Mouse (Mus musculus): ENCODE measurements at regions not wholly inside any gene's neighbourhood (a gene's known extent, or its start where the extent isn't known, plus 50 kb on each side); places are given as distances from the start of the nearest gene placed in this dataset.
A peak's percentile ranks its signal among the peaks of the same experiment; 100 is the strongest.

DNA sequence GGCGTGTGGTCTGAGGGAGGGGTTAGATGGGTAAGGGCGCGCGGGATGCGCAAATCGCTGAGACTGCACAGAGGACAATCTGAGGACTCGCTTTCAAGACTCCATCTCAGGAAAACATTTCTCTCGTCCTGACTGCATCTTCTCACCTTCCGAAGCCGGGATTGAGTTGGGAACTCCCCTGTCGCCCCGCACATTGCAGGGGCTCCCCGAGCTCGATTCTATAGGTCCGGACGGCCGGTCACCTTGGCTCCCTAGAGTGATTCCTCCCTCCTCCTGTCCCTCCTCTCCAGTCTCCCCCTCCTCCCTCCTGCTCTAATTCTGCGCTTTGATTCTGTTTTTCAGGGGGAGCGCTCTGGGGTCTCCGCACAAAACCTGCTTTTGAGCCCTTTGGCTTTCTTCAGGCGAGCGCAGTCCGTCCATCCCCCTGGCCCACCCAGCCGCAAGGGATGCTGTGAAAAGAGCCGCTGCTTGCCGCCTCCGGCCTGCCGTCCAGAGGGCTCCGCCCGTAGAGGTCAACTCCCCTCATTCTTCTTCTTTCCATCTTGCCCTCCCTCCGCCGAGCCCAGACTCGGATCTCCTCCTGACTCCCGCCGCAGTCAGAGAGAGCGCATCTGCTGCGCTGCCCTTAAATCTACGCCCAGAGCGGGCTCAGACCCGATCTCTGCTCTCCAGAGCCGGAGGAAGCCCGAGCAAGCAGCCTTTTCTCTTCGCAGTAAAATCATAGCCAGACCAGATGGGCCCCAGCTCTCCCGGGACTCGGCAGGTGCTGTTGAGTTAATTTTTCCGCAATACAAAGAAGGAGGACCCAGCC lies 153.8 kb upstream of the Cypt12 start:
- H3K9ac ChIP-seq (replicated peaks; ENCODE audit: low read depth, low read length), result peak overlapping the region; percentile 86
- H3K4me3 ChIP-seq (replicated peaks; ENCODE audit: low read length), result peak overlapping the region; percentile 72
- no peaks in the 10 kb centered on the region for H3K27me3 ChIP-seq (replicated peaks; ENCODE audit: control insufficient read depth, insufficient read depth, low read length)
- peak overlapping the region; percentile 81 for H3K4me2 ChIP-seq (ENCODE audit: low read length)
- H3K9me3 ChIP-seq (ENCODE audit: control insufficient read depth, low read length), result no peaks in the 10 kb centered on the region
- no peaks in the 10 kb centered on the region for H3K36me3 ChIP-seq (ENCODE audit: control insufficient read depth, insufficient read depth)
- peak overlapping the region; percentile 98 for H3K27ac ChIP-seq (ENCODE audit: low read length)
- peaks cover 14% of the 10 kb centered on the region for H3K4me1 ChIP-seq (replicated peaks; ENCODE audit: control insufficient read depth, insufficient read depth, low read length)
- peak; percentile 47 for ATAC-seq
- WGBS, result 3% methylated on average over 46 of the region's 46 CpGs

DNA sequence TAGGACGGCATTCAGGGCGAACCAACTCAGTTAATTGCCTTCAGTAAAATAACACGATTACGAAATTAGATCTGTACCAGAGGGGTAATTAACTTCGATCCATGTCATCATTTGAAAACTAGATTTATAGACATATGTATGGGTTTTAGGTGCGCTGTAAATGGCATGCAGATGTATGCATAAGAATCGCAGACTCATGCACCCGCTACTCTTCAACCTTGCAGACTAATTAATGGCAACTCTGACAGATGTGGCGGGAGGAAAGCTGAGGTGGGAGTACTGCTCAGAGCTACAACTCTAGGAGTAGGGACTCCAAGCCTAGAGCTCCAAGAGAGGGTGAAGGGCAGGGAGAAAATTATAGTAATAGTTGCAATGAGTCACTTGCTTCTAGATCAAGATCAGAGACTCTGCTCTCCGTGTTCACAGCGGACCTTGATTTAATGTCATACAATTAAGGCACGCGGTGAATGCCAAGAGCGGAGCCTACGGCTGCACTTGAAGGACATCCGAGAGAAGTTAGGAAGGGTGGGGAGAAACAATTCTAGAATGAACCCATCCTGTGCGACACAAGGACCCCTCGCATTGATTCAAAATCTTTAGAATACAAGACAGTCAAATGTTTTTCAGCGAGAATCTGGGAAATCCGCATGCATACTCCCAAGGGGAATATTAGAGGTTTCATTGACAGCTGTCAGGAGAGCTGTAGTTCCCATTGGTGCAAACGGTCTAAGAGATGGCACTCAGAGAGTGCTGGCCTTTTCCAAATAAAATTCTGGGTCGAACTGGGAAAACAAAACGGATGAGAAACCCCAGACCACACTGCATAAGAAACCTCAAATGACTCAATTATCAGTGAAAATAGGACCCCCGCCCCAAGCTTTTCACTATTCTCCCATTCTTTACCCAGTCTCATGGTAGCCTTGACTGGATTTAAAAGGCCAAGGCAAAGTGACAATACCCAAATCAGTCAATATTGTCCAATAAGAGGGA lies 152.6 kb upstream of the Cypt12 start:
- no peaks in the 10 kb centered on the region for H3K27me3 ChIP-seq (replicated peaks; ENCODE audit: control insufficient read depth, insufficient read depth, low read length)
- no peaks in the 10 kb centered on the region for H3K9me3 ChIP-seq (ENCODE audit: control insufficient read depth, low read length)
- H3K4me3 ChIP-seq (replicated peaks; ENCODE audit: low read length), result peak overlapping the region; percentile 72
- H3K27ac ChIP-seq (ENCODE audit: low read length), result peak overlapping the region; percentile 98
- no peaks in the 10 kb centered on the region for H3K36me3 ChIP-seq (ENCODE audit: control insufficient read depth, insufficient read depth)
- peaks cover 14% of the 10 kb centered on the region for H3K4me1 ChIP-seq (replicated peaks; ENCODE audit: control insufficient read depth, insufficient read depth, low read length)
- H3K9ac ChIP-seq (replicated peaks; ENCODE audit: low read depth, low read length), result peak overlapping the region; percentile 86
- H3K4me2 ChIP-seq (ENCODE audit: low read length), result peak overlapping the region; percentile 81
- WGBS, result 31% methylated on average over 24 of the region's 24 CpGs
- ATAC-seq, result no peak

DNA sequence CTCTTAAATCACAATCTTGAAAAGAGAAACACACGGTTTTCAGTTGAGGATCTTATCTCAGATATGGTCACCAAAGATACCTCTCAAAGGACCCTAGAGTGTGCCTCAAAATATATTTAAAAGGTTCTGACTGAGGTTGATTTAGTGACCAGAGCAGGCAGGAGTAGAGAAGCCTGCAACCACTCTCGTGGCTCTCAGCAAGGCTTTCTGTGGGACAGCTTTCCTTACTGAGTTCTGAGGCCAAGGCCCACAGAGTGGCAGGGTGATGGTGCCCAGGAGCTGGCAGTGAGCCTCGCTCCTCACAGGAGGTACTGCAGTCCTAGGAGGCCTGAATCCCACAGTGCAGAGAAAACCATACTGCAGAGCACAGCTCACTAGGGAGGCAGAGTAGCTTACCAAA lies 151.4 kb upstream of the Cypt12 start:
- Histone ChIP-seq H3K27ac (ENCODE audit: low read length) (peak overlapping the region; percentile 98), H3K9me3 (ENCODE audit: control insufficient read depth, low read length) (no peaks in the 10 kb centered on the region), H3K4me3 (replicated peaks; ENCODE audit: low read length) (peak overlapping the region; percentile 72), H3K36me3 (ENCODE audit: control insufficient read depth, insufficient read depth) (no peaks in the 10 kb centered on the region), H3K4me2 (ENCODE audit: low read length) (peak overlapping the region; percentile 81), H3K9ac (replicated peaks; ENCODE audit: low read depth, low read length) (peak overlapping the region; percentile 86), H3K4me1 (replicated peaks; ENCODE audit: control insufficient read depth, insufficient read depth, low read length) (peaks cover 14% of the 10 kb centered on the region), H3K27me3 (replicated peaks; ENCODE audit: control insufficient read depth, insufficient read depth, low read length) (no peaks in the 10 kb centered on the region)
- peak; percentile 32 for ATAC-seq
- 40% methylated on average over 3 of the region's 3 CpGs for WGBS

DNA sequence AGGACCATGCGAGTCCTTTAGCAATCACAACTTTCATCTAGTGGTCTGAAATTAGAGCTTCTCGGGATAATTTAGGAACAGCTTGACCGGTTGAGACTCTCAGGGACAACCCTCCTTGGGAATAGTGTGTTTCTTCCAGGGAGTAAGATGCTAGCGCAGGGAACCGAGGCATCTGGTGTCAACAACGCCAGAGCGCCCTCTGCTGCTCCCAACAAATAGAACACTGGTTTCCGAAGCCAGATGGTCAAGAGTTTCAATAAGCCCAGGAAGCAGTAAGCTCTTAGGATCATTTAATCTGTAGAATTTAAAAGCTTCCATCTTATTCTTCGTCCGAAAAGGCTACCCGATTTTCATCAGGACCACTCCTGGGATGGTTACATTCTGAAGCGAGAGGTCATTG lies 149.8 kb upstream of the Cypt12 start:
- Histone ChIP-seq H3K27ac (ENCODE audit: low read length) (peak overlapping the region; percentile 31), H3K4me2 (ENCODE audit: low read length) (peak overlapping the region; percentile 29; the same call in 1 of the 2 replicates), H3K36me3 (ENCODE audit: control insufficient read depth, insufficient read depth) (no peaks in the 10 kb centered on the region), H3K27me3 (replicated peaks; ENCODE audit: control insufficient read depth, insufficient read depth, low read length) (no peaks in the 10 kb centered on the region), H3K9me3 (ENCODE audit: control insufficient read depth, low read length) (no peaks in the 10 kb centered on the region), H3K4me1 (replicated peaks; ENCODE audit: control insufficient read depth, insufficient read depth, low read length) (peaks cover 14% of the 10 kb centered on the region), H3K9ac (replicated peaks; ENCODE audit: low read depth, low read length) (no peak overlapping the region), H3K4me3 (replicated peaks; ENCODE audit: low read length) (peak overlapping the region; percentile 20)
- 11% methylated on average over 12 of the region's 12 CpGs for WGBS
- peak; percentile 11 for ATAC-seq

DNA sequence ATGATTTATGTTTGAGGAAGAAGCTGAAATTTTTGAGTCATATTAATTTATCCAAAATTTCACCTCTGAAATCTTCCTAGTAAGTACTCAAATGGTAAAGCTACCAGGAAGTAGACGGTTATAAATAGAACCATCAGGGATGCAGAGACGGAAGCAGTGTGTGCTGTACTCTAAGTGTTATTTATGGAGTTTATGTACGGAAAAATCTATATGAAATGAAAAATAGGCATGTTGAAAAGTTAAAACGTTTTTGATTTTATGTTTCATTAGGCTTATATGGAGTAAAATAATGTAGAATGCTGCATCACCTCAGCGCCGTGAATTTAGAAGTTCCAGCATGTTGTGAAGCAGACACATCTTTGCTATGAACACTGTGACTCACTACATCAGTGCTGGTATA lies 149.1 kb upstream of the Cypt12 start:
- ATAC-seq, result no peak
- Histone ChIP-seq H3K27ac (ENCODE audit: low read length) (no peak overlapping the region), H3K9me3 (ENCODE audit: control insufficient read depth, low read length) (no peaks in the 10 kb centered on the region), H3K4me1 (replicated peaks; ENCODE audit: control insufficient read depth, insufficient read depth, low read length) (peaks cover 14% of the 10 kb centered on the region), H3K36me3 (ENCODE audit: control insufficient read depth, insufficient read depth) (no peaks in the 10 kb centered on the region), H3K27me3 (replicated peaks; ENCODE audit: control insufficient read depth, insufficient read depth, low read length) (no peaks in the 10 kb centered on the region), H3K9ac (replicated peaks; ENCODE audit: low read depth, low read length) (no peak overlapping the region), H3K4me2 (ENCODE audit: low read length) (no peak overlapping the region), H3K4me3 (replicated peaks; ENCODE audit: low read length) (no peak overlapping the region)
- WGBS, result 54% methylated on average over 6 of the region's 6 CpGs

DNA sequence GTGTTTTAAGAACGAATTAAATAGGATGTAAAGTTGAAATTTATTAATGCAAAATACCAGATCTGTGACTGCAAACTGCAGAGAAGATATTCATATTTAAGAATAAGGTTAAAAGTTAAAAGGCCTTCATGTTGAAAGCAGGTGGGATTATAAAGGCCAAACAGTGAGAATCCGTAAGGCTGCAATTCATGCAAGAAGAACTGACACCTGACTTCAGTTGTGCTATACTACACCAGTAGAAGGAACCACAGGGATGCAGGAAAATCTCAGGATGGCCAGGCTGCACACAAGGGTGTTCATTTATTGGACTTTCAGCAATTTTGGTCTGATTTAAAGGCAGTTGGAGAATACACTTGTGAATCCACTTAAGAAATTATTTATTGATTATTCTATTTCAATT lies 147.4 kb upstream of the Cypt12 start:
- no peaks in the 10 kb centered on the region for H3K36me3 ChIP-seq (ENCODE audit: control insufficient read depth, insufficient read depth)
- no peak overlapping the region for H3K4me3 ChIP-seq (replicated peaks; ENCODE audit: low read length)
- ATAC-seq, result no peak
- no peaks in the 10 kb centered on the region for H3K27me3 ChIP-seq (replicated peaks; ENCODE audit: control insufficient read depth, insufficient read depth, low read length)
- H3K4me2 ChIP-seq (ENCODE audit: low read length), result 0 out of 2 replicates have a peak overlapping the region, but pooled peaks have one; percentile 5
- H3K4me1 ChIP-seq (replicated peaks; ENCODE audit: control insufficient read depth, insufficient read depth, low read length), result peaks cover 8% of the 10 kb centered on the region
- WGBS, result 83% methylated on average over 2 of the region's 2 CpGs
- H3K9ac ChIP-seq (replicated peaks; ENCODE audit: low read depth, low read length), result no peak overlapping the region
- H3K9me3 ChIP-seq (ENCODE audit: control insufficient read depth, low read length), result no peaks in the 10 kb centered on the region
- H3K27ac ChIP-seq (ENCODE audit: low read length), result peak overlapping the region; percentile 39; the same call in 1 of the 2 replicates

DNA sequence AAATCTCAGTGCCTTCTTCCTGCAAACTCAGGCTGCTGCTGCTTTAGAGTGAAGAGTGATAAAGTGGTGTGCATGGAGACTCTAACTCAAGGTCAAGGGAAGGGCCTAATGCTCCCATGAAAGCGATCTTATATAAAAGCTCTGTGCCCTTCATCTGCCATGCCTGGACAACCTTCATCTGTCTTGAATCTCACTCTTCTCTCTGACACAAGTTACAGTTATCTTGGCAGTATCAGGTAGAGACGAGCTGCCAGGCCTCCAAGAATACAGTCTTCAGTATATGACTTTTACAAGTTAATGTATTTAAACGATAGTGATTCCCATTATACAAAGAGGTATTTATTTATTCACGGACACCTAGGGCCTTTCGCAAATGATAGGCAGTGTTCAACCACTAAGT lies 146.7 kb upstream of the Cypt12 start:
- Histone ChIP-seq H3K27me3 (replicated peaks; ENCODE audit: control insufficient read depth, insufficient read depth, low read length) (no peaks in the 10 kb centered on the region), H3K27ac (ENCODE audit: low read length) (no peak overlapping the region; the same call in 1 of the 2 replicates), H3K9ac (replicated peaks; ENCODE audit: low read depth, low read length) (no peak overlapping the region), H3K9me3 (ENCODE audit: control insufficient read depth, low read length) (no peaks in the 10 kb centered on the region), H3K4me1 (replicated peaks; ENCODE audit: control insufficient read depth, insufficient read depth, low read length) (peaks cover 5% of the 10 kb centered on the region; the same call in 1 of the 2 replicates), H3K4me2 (ENCODE audit: low read length) (no peak overlapping the region), H3K36me3 (ENCODE audit: control insufficient read depth, insufficient read depth) (no peaks in the 10 kb centered on the region), H3K4me3 (replicated peaks; ENCODE audit: low read length) (no peak overlapping the region)
- no peak for ATAC-seq
- WGBS, result 71% methylated on average over 5 of the region's 5 CpGs

DNA sequence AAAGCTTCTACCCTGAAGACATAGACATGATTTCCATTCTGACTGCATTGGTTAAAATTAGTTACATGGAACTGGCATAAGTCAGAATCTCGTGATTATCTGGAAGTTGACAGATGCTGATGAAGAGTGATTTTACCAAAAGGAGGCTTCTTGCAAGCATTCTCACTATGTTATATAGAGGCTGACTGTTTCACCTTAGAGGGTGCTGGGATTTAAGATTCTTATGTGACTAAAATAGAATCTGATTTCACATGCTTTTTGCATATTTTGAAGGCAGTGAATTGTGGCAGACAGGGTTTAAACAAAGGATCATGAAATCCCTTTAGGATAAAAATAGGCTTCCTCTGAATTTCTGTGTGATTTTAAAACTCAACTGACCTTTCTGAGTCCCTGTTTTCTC lies 143.0 kb upstream of the Cypt12 start:
- ATAC-seq, result peak; percentile 50; the same call in 1 of the 2 replicates
- no peak overlapping the region for H3K27ac ChIP-seq (ENCODE audit: low read length)
- no peak overlapping the region for H3K4me3 ChIP-seq (replicated peaks; ENCODE audit: low read length)
- no peaks in the 10 kb centered on the region for H3K9me3 ChIP-seq (ENCODE audit: control insufficient read depth, low read length)
- H3K4me2 ChIP-seq (ENCODE audit: low read length), result no peak overlapping the region
- H3K36me3 ChIP-seq (ENCODE audit: control insufficient read depth, insufficient read depth), result no peaks in the 10 kb centered on the region
- no peaks in the 10 kb centered on the region for H3K4me1 ChIP-seq (replicated peaks; ENCODE audit: control insufficient read depth, insufficient read depth, low read length)
- no peak overlapping the region for H3K9ac ChIP-seq (replicated peaks; ENCODE audit: low read depth, low read length)
- 47% methylated on average over 1 of the region's 1 CpGs for WGBS
- no peaks in the 10 kb centered on the region for H3K27me3 ChIP-seq (replicated peaks; ENCODE audit: control insufficient read depth, insufficient read depth, low read length)

DNA sequence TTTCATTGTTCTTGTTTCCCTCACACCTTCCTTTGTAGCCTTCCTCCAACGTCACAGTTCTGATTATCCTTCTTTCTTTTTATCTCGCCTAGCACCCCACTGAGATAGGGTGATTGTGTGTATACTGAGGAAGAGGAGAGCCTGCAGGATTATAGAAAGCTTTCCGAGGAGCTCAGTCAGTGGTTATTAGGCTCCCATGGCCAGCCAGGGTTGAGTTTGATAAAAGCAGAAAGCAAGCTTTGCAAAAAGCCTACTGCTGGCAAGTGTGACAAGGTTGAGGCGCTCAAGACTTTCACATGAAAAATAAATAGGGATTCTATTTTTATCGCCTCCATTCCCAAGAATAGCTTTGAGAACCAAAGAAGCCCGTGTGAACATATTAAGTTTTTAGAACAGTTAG lies 136.9 kb upstream of the Cypt12 start:
- Histone ChIP-seq H3K4me3 (replicated peaks; ENCODE audit: low read length) (no peak overlapping the region), H3K9me3 (ENCODE audit: control insufficient read depth, low read length) (no peaks in the 10 kb centered on the region), H3K27ac (ENCODE audit: low read length) (no peak overlapping the region), H3K9ac (replicated peaks; ENCODE audit: low read depth, low read length) (no peak overlapping the region), H3K4me2 (ENCODE audit: low read length) (no peak overlapping the region), H3K27me3 (replicated peaks; ENCODE audit: control insufficient read depth, insufficient read depth, low read length) (no peaks in the 10 kb centered on the region), H3K36me3 (ENCODE audit: control insufficient read depth, insufficient read depth) (no peaks in the 10 kb centered on the region), H3K4me1 (replicated peaks; ENCODE audit: control insufficient read depth, insufficient read depth, low read length) (no peaks in the 10 kb centered on the region)
- ATAC-seq, result no peak
- 22% methylated on average over 6 of the region's 6 CpGs for WGBS

Data from forebrain, embryonic 16.5 days (tissue).